Mouse (Mus musculus) testis, adult 2 months (tissue): ENCODE measurements at regions not wholly inside any gene's neighbourhood (a gene's known extent, or its start where the extent isn't known, plus 50 kb on each side); places are given as distances from the start of the nearest gene placed in this dataset.

Source experiments
- H3K27ac ChIP-seq: fragments of 200-500 bp; 2 replicates; pipeline ENCODE4 v1.5.1; 2012; ENCODE audit warnings: low read depth, low read length; ENCODE audit not compliant: control insufficient read depth, insufficient read depth
- H3K27me3 ChIP-seq: fragments of 200-500 bp; 2 replicates; pipeline ENCODE4 v1.6.1; 2012; ENCODE audit warnings: mild to moderate bottlenecking, low read length, moderate library complexity; ENCODE audit not compliant: control insufficient read depth, insufficient read depth
- H3K36me3 ChIP-seq: fragments of 200-500 bp; 2 replicates; pipeline ENCODE4 v1.6.1; 2012; ENCODE audit warnings: mild to moderate bottlenecking, low read length; ENCODE audit not compliant: control insufficient read depth, insufficient read depth
- H3K4me1 ChIP-seq: fragments of 200-500 bp; 2 replicates; pipeline ENCODE4 v1.6.1; 2012; ENCODE audit warnings: low read length; ENCODE audit not compliant: control insufficient read depth, insufficient read depth
- H3K4me3 ChIP-seq: fragments of 200-500 bp; 2 replicates; pipeline ENCODE4 v1.5.1; 2012; ENCODE audit warnings: low read depth, mild to moderate bottlenecking, low read length, moderate library complexity, mixed read lengths; ENCODE audit not compliant: control insufficient read depth
- CTCF ChIP-seq: fragments of 200-500 bp; IDR thresholded peaks from 2 replicates; pipeline ENCODE4 v1.5.1; 2012; ENCODE audit warnings: low read depth, mild to moderate bottlenecking, inconsistent platforms, low read length, moderate library complexity; ENCODE audit not compliant: control insufficient read depth, insufficient read depth, insufficient replicate concordance
- POLR2A ChIP-seq: fragments of 200-500 bp; IDR thresholded peaks from 2 replicates; pipeline ENCODE4 v1.6.1; 2012; ENCODE audit warnings: low read depth, mild to moderate bottlenecking, inconsistent platforms, low read length, moderate library complexity; ENCODE audit not compliant: control insufficient read depth

DNA sequence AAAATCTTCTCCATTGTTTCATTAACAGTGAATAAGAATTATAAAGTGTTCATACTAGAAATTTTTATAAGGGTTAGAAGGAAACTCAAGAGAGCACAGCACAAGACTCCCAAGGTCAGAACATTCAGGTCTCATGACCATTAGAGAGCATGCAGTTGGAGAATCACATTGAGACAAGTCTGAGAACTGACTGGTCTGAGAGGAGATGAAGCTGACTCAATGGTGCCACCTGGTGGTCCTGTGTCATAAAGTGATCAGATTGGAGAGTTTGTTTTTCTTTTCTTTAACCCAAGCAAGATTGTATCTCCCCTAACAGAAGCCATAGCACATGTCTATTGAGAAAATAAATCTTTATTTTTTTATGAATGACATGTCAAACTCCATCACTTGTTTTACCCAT is 663.5 kb downstream of the Rab28 start:
- Histone ChIP-seq H3K36me3 (no peaks in the 10 kb centered on the region), H3K4me1 (no peaks in the 10 kb centered on the region), H3K4me3 (no peak overlapping the region), H3K27me3 (no peaks in the 10 kb centered on the region), H3K27ac (no peak overlapping the region)
- TF ChIP-seq CTCF (peak; percentile 14; the same call in 1 of the 2 replicates), POLR2A (no peak)

DNA sequence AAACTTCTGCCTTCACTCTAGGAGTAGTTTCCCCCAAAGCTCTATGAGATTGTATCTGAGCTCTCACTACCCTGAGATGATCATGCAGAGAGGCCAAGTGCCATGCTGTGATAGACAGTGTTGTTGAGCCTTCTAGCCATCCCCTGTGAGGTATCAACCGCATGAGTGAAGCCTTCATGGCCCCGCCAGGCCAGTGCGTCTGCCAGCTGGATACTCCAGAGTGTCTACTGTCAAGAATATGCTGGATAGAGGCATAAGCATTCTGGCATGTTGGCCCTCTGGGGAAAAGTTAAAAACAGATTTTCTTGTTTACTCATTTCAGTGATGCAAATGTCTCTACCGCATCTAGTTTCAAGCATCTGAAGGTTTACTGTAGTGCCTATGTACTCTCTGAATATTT is 669.2 kb downstream of the Rab28 start:
- H3K27ac ChIP-seq: no peak overlapping the region
- H3K4me1 ChIP-seq: no peaks in the 10 kb centered on the region
- no peak overlapping the region for H3K4me3 ChIP-seq
- H3K36me3 ChIP-seq: no peaks in the 10 kb centered on the region
- no peaks in the 10 kb centered on the region for H3K27me3 ChIP-seq
- no peak for TF ChIP-seq POLR2A
- no peak for TF ChIP-seq CTCF

DNA sequence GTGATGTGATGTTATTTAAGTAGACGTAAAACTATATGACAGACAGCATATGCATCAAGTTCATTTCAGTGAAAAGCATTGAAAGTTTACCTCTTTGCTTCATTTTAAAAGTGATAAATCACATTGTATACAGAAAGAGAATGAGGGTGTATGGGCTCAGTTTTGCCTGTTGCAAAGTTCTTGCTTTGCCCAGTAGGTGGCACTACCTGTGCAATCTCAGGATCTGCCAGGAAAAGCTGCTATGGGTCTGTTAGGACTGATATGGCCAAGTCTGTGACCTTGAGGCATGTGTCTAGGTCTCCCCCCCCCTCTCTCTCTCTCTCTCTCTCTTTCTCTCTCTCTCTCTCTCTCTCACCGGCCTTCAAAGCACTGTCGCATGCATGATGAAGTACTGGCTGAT is 701.3 kb downstream of the Rab28 start:
- TF ChIP-seq CTCF (no peak; the same call in 1 of the 2 replicates), POLR2A (no peak)
- H3K27me3 ChIP-seq: no peaks in the 10 kb centered on the region
- H3K4me1 ChIP-seq: no peaks in the 10 kb centered on the region
- H3K36me3 ChIP-seq: no peaks in the 10 kb centered on the region
- H3K4me3 ChIP-seq: no peak overlapping the region
- no peak overlapping the region for H3K27ac ChIP-seq

DNA sequence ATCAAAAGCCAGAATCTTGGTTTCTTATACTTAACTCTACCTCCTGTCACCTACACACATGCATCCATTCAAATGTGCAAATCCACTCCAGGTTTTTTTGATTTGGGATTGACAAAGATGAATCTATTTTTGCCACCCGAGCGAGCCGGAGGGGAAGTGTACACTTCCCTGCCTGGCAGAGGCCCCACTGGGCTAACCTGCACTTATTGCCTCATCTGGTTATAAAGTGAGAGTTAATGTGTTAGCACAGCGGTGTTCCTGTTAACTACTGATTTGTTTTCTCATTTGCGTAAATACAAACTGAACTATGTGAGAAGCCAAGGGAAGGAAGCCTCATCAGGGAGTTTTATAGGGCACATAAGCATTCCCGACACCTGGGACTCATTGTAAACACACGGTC is 721.4 kb downstream of the Rab28 start:
- H3K27ac ChIP-seq: no peak overlapping the region

DNA sequence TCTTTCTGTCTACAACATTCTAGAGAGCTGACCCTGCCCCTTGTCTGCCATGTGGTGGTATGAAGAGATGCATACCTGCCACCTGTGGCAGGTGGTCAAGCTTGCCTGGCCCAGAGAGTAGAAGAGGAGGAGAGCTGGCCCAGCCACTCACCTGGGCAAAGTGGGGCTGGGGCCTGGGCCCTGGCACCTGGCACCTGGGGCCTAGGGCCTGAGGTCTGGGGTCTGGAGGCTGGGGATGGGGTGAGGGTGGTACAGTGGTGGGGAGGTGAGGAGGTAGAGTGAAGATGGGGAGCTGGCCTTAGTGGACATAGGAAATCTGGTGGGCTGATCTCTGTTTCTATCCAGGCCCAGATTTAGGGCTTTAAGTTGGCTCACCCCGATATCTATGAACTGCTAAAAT is 733.1 kb downstream of the Rab28 start:
- H3K4me1 ChIP-seq: no peaks in the 10 kb centered on the region
- TF ChIP-seq CTCF: no peak
- no peak for TF ChIP-seq POLR2A
- no peak overlapping the region for H3K27ac ChIP-seq
- H3K27me3 ChIP-seq: no peaks in the 10 kb centered on the region
- H3K36me3 ChIP-seq: no peaks in the 10 kb centered on the region
- H3K4me3 ChIP-seq: no peak overlapping the region

More for the DNA sequence above, 721.4 kb downstream of the Rab28 start:
- Histone ChIP-seq H3K27me3 (no peaks in the 10 kb centered on the region), H3K4me3 (no peak overlapping the region), H3K36me3 (no peaks in the 10 kb centered on the region), H3K4me1 (no peaks in the 10 kb centered on the region)
- no peak for TF ChIP-seq POLR2A
- no peak for TF ChIP-seq CTCF

DNA sequence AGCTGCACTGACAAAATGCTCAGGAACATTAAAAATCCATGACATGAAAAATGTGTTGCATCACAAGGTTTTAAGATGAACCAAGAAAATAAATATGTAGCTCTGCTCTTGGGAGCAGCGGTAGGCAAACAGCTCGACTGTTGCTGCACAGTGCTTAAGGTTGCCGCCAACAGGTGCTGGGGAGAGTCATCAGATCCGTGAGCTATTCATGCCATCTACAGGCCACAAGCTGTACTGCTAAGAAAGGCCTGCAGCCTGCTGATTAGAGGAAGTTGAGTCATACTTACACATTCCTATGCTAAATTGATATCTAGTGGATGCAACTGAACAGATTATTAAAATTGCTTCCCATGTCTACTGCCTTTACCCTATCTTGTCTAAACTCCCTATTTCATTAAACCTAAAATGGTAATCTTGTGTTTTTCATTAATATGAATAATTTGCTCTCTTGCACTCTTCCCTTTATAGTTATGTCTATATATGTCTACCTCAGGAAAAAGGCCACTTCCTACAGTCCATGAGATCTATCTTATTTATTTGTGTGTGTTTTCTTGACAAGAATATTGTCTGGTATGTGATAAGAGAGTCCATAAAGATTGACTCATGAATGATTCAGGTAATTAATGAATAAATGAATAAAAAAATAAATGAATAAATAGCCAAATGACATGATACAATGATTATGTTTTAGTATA is 754.9 kb downstream of the Rab28 start:
- H3K27ac ChIP-seq: no peak overlapping the region
- no peaks in the 10 kb centered on the region for H3K36me3 ChIP-seq
- no peaks in the 10 kb centered on the region for H3K27me3 ChIP-seq
- TF ChIP-seq CTCF (peak; percentile 39; the same call in 1 of the 2 replicates), POLR2A (no peak)
- no peak overlapping the region for H3K4me3 ChIP-seq
- H3K4me1 ChIP-seq: no peaks in the 10 kb centered on the region

DNA sequence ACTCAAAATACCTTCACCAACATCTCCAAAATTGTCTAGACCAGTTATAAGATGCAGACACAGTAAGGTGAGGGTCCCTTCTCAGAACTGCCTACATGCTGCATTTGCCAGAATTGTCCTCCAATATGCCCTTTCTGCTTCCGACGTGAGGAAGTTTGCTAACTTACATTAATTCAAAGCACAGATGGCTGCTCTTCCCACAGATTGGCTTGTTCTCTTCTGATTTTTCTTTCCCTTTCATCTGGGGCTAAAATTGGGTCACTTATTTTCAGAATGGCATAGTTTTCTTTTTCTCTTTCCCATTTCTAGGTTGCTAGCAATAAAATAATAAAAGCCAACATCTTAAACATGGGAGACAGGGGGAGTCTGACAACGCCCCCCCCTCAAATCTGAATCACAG is 778.8 kb downstream of the Rab28 start:
- no peak overlapping the region for H3K27ac ChIP-seq
- H3K4me1 ChIP-seq: no peaks in the 10 kb centered on the region
- no peaks in the 10 kb centered on the region for H3K36me3 ChIP-seq
- TF ChIP-seq POLR2A: no peak
- no peak for TF ChIP-seq CTCF
- no peak overlapping the region for H3K4me3 ChIP-seq
- H3K27me3 ChIP-seq: no peaks in the 10 kb centered on the region
